Mouse (Mus musculus) bone marrow, adult 2 months (tissue): ENCODE measurements around the gene Alkbh1.

Experiments used
- CTCF ChIP-seq: fragments of 200-500 bp; IDR thresholded peaks from 2 replicates; pipeline ENCODE4 v1.5.1; 2011; ENCODE audit warnings: low read length, control low read depth; ENCODE audit not compliant: control insufficient read depth, insufficient read depth
- POLR2A ChIP-seq: fragments of 200-500 bp; IDR thresholded peaks from 2 replicates; pipeline ENCODE4 v1.6.1; 2011; ENCODE audit warnings: low read depth, mild to moderate bottlenecking, control low read depth, low read length, borderline replicate concordance; ENCODE audit not compliant: control insufficient read depth

DNA sequence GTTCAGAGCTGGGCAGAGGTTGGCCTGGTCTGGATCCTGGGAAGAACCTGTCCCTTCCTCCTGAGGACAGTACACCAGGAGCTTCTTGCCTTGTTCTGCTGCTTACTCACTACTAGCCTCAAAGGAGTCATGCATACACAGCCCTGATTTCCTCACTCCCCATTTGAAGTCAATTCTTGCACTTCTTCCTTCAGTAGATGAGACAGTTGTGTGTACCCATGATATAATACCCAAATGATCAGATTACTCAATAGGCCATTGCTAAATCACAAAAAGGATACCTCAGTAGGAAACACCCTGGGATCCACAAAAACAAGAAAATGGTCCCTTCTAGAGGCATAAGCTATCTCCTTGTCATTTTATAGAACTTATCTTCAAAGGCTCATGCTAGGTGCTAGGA lies 52.5 kb downstream of the Alkbh1 start:
- no peak for TF ChIP-seq CTCF
- TF ChIP-seq POLR2A, result no peak
